Mouse (Mus musculus) heart, embryonic 11.5 days (tissue): Measurements from ENCODE around the gene Ralgps1. TPM values are rescaled to one million over a fixed set of nuclear protein-coding genes. Genes with fewer than 3 reads are reported as not detected.

Experiments
- ATAC-seq: fragments of 200-750 bp; cut with Nextera tagmentation; replicated peaks from 2 replicates; pipeline ENCODE4 v1.8.0; 2017; ENCODE audit warnings: moderate library complexity; ENCODE audit not compliant: insufficient number of reproducible peaks, low FRiP score, low TSS enrichment
- H3K27ac ChIP-seq: fragments of 300-500 bp; sonication (generic); 2 replicates; pipeline ENCODE4 v1.5.1; 2014; ENCODE audit warnings: mild to moderate bottlenecking, low read depth, low read length
- H3K27me3 ChIP-seq: fragments of 300-500 bp; sonication (generic); 2 replicates; pipeline ENCODE4 v1.6.1; 2014; ENCODE audit warnings: mild to moderate bottlenecking, low read length, mixed read lengths; ENCODE audit not compliant: control insufficient read depth, insufficient read depth
- H3K36me3 ChIP-seq: fragments of 300-500 bp; sonication (generic); 2 replicates; pipeline ENCODE4 v1.6.1; 2014; ENCODE audit warnings: mild to moderate bottlenecking, low read length, moderate library complexity, mixed read lengths; ENCODE audit not compliant: control insufficient read depth, insufficient read depth
- H3K4me1 ChIP-seq: fragments of 300-500 bp; sonication (generic); 2 replicates; pipeline ENCODE4 v1.6.1; 2014; ENCODE audit warnings: low read length; ENCODE audit not compliant: control insufficient read depth, insufficient read depth
- H3K4me2 ChIP-seq: fragments of 300-500 bp; sonication (generic); 2 replicates; pipeline ENCODE4 v1.6.1; 2014; ENCODE audit warnings: mild to moderate bottlenecking, moderate library complexity
- H3K4me3 ChIP-seq: fragments of 300-500 bp; sonication (generic); 2 replicates; pipeline ENCODE4 v1.5.1; 2014; ENCODE audit warnings: low read depth, low read length
- H3K9ac ChIP-seq: fragments of 300-500 bp; sonication (generic); 2 replicates; pipeline ENCODE4 v1.6.1; 2014; ENCODE audit warnings: mild to moderate bottlenecking, low read depth, low read length, moderate library complexity
- H3K9me3 ChIP-seq: fragments of 300-500 bp; sonication (generic); replicated peaks from 2 replicates; pipeline ENCODE4 v1.6.1; 2016; ENCODE audit warnings: low read length; ENCODE audit not compliant: control insufficient read depth
- WGBS: fragments of 180-500 bp; shearing (Covaris S2); extraction: QIAGEN DNeasy Blood & Tissue Kit; methylation state at CpG from one replicate; pipeline ENCODE4 v1.1.7; 2014; ENCODE audit not compliant: insufficient replicate concordance; 5-methylcytosine and 5-hydroxymethylcytosine counted together
- polyA plus RNA-seq: library from polyadenylated mRNA; unstranded; fragments of >200 nt; fragmentation: Nextera tagmentation; extraction: Ambion mirVana; gene quantifications from 2 replicates; pipeline ENCODE4 v1.2.1, GENCODE M21; 2014

Ralgps1 gene
- polyA plus RNA-seq, 1 experiment from 2014 or later = 6.6 TPM

DNA sequence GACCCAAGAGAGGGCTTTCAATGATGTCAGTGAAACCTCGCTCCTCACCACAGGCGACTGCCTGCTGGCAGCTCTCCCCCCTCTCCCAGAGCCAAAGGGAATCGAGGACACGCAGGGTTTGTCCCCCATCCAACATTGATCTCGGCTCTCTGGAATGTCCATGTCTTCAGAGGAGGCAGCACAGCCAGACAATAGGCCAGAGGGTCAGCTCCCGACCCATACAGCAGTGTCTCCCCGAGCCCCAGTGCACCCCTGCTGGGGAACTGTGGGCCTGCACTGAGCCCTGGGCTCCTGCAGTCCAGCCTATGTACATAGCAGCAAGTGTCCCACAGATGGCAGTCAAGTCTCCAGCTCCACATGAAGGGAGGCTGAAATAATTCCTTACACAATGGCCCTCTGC is 54.8 kb downstream of the Ralgps1 start:
- 26% methylated on average over 7 of the region's 7 CpGs for WGBS
- H3K9ac ChIP-seq = no peak overlapping the region
- H3K9me3 ChIP-seq = no peaks in the 10 kb centered on the region
- no peaks in the 10 kb centered on the region for H3K36me3 ChIP-seq
- peak; percentile 58; the same call in 1 of the 2 replicates for ATAC-seq
- H3K4me1 ChIP-seq = peaks cover 31% of the 10 kb centered on the region
- no peak overlapping the region for H3K4me3 ChIP-seq
- H3K27me3 ChIP-seq = no peaks in the 10 kb centered on the region
- H3K27ac ChIP-seq = no peak overlapping the region
- H3K4me2 ChIP-seq = no peak overlapping the region

DNA sequence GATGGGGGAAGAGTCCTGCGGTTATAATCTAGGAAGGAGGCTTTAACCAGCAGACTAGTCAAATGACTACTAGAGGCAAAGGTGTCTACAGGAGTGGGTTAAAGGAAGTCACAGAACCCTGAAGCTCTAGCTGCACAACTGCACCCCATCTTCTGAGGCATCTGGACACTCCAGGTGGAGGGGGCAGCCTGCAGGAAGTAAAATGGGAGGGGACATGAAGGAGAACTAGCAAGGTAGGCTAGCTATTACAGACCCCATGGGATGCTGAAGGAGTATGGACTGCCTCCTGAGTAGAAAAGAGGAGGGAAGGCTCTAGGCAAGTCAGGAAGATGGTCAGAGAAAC is 55.3 kb downstream of the Ralgps1 start:
- no peak for ATAC-seq
- Histone ChIP-seq H3K27me3 (no peaks in the 10 kb centered on the region), H3K4me3 (no peak overlapping the region), H3K36me3 (no peaks in the 10 kb centered on the region), H3K27ac (peak overlapping the region; percentile 68; the same call in 1 of the 2 replicates), H3K9ac (no peak overlapping the region), H3K9me3 (no peaks in the 10 kb centered on the region), H3K4me1 (peaks cover 30% of the 10 kb centered on the region), H3K4me2 (no peak overlapping the region)
- 80% methylated on average over 1 of the region's 1 CpGs for WGBS

DNA sequence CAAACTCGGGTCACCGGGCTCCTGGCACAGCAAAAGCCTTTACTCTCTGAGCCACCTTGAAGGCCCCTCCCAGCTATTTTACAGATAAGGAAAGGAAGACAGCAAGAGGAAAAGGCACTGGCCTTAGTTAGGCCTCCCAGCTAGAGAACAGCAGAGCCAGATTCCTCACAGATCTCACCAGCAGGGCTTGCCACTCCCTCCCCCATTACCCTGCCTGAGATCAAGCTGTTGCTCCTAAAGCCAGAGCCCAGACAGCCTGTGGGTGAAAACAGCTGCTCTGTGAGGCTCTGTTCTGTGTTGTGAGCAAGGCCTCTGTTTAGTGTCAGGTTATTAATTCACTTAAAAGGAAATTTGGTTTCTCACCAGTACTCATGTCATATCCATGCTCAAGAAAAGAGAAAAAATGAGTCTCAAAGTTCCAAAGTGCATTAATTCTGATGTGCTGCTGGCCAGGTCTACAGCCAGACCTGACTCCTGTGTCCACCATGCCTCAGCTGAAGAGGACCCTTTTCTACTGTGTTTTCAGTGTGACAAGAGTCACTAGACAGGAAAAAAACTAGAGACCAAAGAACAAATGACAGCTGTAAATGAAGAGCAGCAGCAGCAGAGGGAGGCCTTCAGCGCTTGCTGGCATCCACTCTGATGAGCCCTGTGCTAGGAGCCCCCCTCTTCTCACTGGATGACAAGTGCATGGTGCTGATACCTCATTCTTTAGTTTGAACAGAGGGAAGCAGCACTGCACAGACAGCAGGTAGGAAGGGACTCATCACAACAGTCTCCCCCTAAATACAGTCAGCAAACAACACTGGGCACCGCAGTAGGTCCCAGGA is 55.8 kb downstream of the Ralgps1 start:
- Histone ChIP-seq H3K9ac (0 out of 2 replicates have a peak overlapping the region, but pooled peaks have one; percentile 34), H3K9me3 (no peaks in the 10 kb centered on the region), H3K4me2 (no peak overlapping the region), H3K36me3 (no peaks in the 10 kb centered on the region), H3K4me1 (peaks cover 25% of the 10 kb centered on the region), H3K4me3 (no peak overlapping the region), H3K27me3 (no peaks in the 10 kb centered on the region), H3K27ac (peak overlapping the region; percentile 68)
- WGBS = 44% methylated on average over 4 of the region's 4 CpGs
- ATAC-seq = 0 out of 2 replicates have a peak, but pooled peaks have one; percentile 49

DNA sequence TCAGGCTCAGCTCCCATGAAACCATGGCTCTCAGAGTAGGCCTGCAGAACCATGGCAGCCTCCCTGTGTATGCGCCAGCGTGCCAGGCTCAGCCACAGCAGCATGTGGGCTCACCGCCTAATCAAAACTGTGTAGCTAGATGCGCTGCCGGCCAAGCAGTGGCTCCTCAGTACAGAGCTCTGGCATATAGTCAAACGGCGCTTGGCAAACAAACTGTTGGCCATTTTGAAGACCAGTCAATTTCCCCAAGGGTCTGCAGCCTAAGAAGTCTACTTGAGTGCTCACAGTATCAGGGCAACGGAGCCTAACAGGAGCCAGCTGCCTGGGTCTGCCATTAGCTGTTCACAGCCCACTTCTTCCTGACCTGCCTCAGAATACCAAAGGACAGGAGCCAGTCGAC is 61.9 kb downstream of the Ralgps1 start:
- 85% methylated on average over 9 of the region's 9 CpGs for WGBS
- peaks cover 3% of the 10 kb centered on the region; the same call in 1 of the 2 replicates for H3K4me1 ChIP-seq
- no peak overlapping the region for H3K4me3 ChIP-seq
- no peak overlapping the region for H3K27ac ChIP-seq
- no peak overlapping the region for H3K4me2 ChIP-seq
- H3K9ac ChIP-seq = no peak overlapping the region
- no peaks in the 10 kb centered on the region for H3K36me3 ChIP-seq
- H3K9me3 ChIP-seq = no peaks in the 10 kb centered on the region
- no peak for ATAC-seq
- no peaks in the 10 kb centered on the region for H3K27me3 ChIP-seq

DNA sequence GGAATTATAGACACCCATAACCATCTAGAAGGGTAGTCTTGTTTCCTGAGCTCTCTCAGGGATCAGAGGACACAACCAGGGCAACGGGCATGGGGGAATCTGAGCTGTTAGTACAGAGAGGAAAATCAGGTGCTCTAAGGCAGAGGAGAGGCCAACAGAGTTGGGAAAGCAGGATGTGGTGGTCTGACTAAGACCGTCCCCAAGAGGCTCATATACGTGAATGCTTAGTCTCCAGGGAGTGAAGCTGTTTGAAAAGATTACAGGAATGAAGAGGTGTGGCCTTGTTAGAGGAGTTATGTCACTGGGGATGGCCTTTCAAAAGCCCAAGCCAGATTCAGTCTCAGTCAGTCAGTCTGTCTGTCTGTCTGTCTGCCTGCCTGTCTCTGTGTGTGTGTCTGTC is 64.7 kb downstream of the Ralgps1 start:
- Histone ChIP-seq H3K4me1 (peaks cover 4% of the 10 kb centered on the region; the same call in 1 of the 2 replicates), H3K4me2 (no peak overlapping the region), H3K36me3 (no peaks in the 10 kb centered on the region), H3K9ac (no peak overlapping the region), H3K27me3 (no peaks in the 10 kb centered on the region), H3K27ac (no peak overlapping the region), H3K9me3 (no peaks in the 10 kb centered on the region), H3K4me3 (no peak overlapping the region)
- WGBS = 79% methylated on average over 3 of the region's 3 CpGs
- no peak for ATAC-seq

DNA sequence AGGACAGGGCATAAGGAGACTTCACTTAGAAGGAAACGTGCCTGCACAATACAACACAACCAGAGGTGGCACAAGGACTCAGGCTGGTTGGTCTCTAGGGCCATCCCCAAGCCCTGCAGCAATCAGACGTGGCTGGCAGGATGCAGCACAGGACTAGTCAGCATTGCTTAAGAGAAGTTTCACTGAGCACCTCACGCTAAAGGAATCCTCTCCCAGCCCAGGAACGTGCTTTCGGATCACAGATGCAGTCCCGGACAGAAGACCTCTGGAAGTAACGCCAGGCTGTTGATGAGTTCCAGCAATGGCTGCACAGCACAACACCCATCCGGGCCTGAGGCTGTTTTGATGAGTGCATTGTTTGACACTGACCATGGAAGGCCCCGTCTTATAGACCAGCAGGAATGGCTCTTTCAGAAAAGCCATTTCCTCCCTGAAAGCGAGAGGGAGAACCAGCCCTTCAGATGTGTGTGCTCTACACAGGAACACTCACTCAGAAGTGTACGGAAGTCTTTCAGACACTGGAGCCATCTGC is 67.8 kb downstream of the Ralgps1 start:
- 72% methylated on average over 11 of the region's 11 CpGs for WGBS
- Histone ChIP-seq H3K27ac (no peak overlapping the region), H3K4me3 (no peak overlapping the region)

DNA sequence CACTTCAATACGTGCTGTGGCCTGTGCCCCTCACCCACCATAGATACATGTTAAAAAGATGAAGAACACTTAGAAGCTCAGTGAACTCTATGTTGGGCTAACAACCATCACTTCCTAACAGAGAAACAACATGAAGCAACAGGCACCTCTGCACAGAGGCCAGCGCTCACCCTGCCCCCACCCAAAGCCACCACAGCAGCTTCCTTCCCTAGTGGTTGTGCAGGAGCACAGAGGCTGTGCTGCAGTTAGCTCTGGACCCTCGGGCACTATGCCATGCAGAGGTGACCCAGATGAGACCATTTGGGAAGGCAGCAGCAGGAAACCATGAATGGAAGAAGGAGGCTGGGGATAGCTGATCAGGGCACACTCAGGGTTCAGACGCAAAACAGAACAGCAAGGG is 68.5 kb downstream of the Ralgps1 start:
- H3K4me2 ChIP-seq = no peak overlapping the region
- H3K27me3 ChIP-seq = no peaks in the 10 kb centered on the region
- H3K4me3 ChIP-seq = no peak overlapping the region
- H3K36me3 ChIP-seq = no peaks in the 10 kb centered on the region
- no peak overlapping the region for H3K27ac ChIP-seq
- peaks cover 4% of the 10 kb centered on the region; the same call in 1 of the 2 replicates for H3K4me1 ChIP-seq
- H3K9me3 ChIP-seq = no peaks in the 10 kb centered on the region
- WGBS = 69% methylated on average over 4 of the region's 4 CpGs
- H3K9ac ChIP-seq = no peak overlapping the region
- no peak for ATAC-seq

More for the DNA sequence above, 67.8 kb downstream of the Ralgps1 start:
- Histone ChIP-seq H3K36me3 (no peaks in the 10 kb centered on the region), H3K4me1 (peaks cover 4% of the 10 kb centered on the region; the same call in 1 of the 2 replicates), H3K9ac (no peak overlapping the region), H3K4me2 (no peak overlapping the region), H3K9me3 (no peaks in the 10 kb centered on the region), H3K27me3 (no peaks in the 10 kb centered on the region)
- ATAC-seq = no peak

DNA sequence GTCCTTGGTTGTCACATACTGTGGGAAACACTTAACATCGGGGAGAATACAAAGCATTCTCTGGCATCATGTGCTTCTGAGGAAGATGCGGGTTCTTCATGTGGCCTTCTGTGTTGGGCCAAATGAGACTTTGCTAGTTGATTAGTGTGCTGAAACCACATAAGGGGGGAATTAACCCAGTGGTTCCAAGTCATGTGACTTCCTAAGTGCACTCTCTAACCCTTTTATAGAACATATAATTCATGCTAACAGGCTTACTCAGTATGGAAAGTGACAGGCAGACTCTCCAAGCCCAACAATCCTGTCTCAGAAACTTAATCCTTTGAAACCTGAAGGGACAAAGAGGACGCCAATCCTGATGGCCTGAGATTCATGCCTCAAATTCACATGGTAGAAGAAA is 68.9 kb downstream of the Ralgps1 start:
- Histone ChIP-seq H3K4me2 (no peak overlapping the region), H3K27ac (no peak overlapping the region), H3K9ac (no peak overlapping the region), H3K27me3 (no peaks in the 10 kb centered on the region), H3K4me1 (peaks cover 4% of the 10 kb centered on the region; the same call in 1 of the 2 replicates), H3K9me3 (no peaks in the 10 kb centered on the region), H3K36me3 (no peaks in the 10 kb centered on the region), H3K4me3 (no peak overlapping the region)
- no peak for ATAC-seq
- WGBS = 81% methylated on average over 3 of the region's 3 CpGs
